Mouse (Mus musculus) limb, embryonic 15.5 days (tissue): ENCODE measurements around the gene Sh3kbp1. TPM values are rescaled to one million over a fixed set of nuclear protein-coding genes. Genes with fewer than 3 reads are reported as not detected.

Source experiments
- ATAC-seq: fragments of 200-750 bp; cut with Nextera tagmentation; 2 replicates; pipeline ENCODE4 v1.8.0; 2017; ENCODE audit warnings: low read depth, moderate TSS enrichment; ENCODE audit not compliant: insufficient number of reproducible peaks, low FRiP score, low TSS enrichment
- H3K27ac ChIP-seq: fragments of 300-500 bp; sonication (generic); 2 replicates; pipeline ENCODE4 v1.5.1; 2015; ENCODE audit warnings: moderate library complexity, mild to moderate bottlenecking, inconsistent platforms
- H3K27me3 ChIP-seq: fragments of 300-500 bp; sonication (generic); 2 replicates; pipeline ENCODE4 v1.6.1; 2015; ENCODE audit warnings: inconsistent platforms
- H3K36me3 ChIP-seq: fragments of 300-500 bp; sonication (generic); 2 replicates; pipeline ENCODE4 v1.6.1; 2015; ENCODE audit warnings: inconsistent platforms
- H3K4me1 ChIP-seq: fragments of 300-500 bp; sonication (generic); 2 replicates; pipeline ENCODE4 v1.6.1; 2015; ENCODE audit warnings: inconsistent platforms
- H3K4me2 ChIP-seq: fragments of 300-500 bp; sonication (generic); 2 replicates; pipeline ENCODE4 v1.6.1; 2015; ENCODE audit warnings: mild to moderate bottlenecking, inconsistent platforms
- H3K4me3 ChIP-seq: fragments of 300-500 bp; sonication (generic); 2 replicates; pipeline ENCODE4 v1.5.1; 2015; ENCODE audit warnings: mild to moderate bottlenecking, inconsistent platforms
- H3K9ac ChIP-seq: fragments of 300-500 bp; sonication (generic); 2 replicates; pipeline ENCODE4 v1.6.1; 2015; ENCODE audit warnings: inconsistent platforms
- H3K9me3 ChIP-seq: fragments of 300-500 bp; sonication (generic); 2 replicates; pipeline ENCODE4 v1.6.1; 2016; ENCODE audit warnings: inconsistent platforms
- WGBS: fragments of 180-500 bp; shearing (Covaris S2); methylation state at CpG from one replicate; pipeline ENCODE4 v1.1.7; 2015; 5-methylcytosine and 5-hydroxymethylcytosine counted together
- polyA plus RNA-seq: library from polyadenylated mRNA; unstranded; fragments of >200 nt; fragmentation: Nextera tagmentation; extraction: Ambion mirVana; gene quantifications from 2 replicates; pipeline ENCODE4 v1.2.1, GENCODE M21; 2015

Sh3kbp1 gene
- polyA plus RNA-seq, 1 experiment from 2014 or later: 50.0 TPM

DNA sequence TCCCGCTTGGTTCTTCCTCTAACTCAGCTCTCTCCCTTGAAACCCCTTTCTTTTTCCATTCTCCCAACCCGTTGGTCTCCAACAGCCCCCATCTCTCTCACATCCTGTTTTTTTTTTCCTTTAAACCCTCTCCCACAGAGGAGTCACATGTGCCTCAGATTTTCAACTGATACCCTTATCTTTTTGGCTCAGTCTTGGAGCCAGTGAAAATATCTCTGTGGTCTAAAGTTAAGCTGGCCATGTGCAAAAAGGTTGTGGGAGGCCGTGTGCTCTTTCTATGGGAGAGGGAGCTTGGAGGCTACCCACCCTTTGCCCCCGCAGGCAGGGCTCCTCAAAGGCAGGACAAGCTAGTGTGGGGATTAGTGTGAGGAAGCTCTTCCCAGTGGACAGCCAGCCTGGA, 12.9 kb downstream of the Sh3kbp1 start:
- Histone ChIP-seq H3K9ac (no peak overlapping the region), H3K9me3 (no peaks in the 10 kb centered on the region), H3K4me3 (no peak overlapping the region), H3K27ac (no peak overlapping the region), H3K36me3 (no peaks in the 10 kb centered on the region), H3K4me2 (no peak overlapping the region), H3K4me1 (no peaks in the 10 kb centered on the region), H3K27me3 (no peaks in the 10 kb centered on the region)
- WGBS: 76% methylated on average over 4 of the region's 4 CpGs
- ATAC-seq: no peak

DNA sequence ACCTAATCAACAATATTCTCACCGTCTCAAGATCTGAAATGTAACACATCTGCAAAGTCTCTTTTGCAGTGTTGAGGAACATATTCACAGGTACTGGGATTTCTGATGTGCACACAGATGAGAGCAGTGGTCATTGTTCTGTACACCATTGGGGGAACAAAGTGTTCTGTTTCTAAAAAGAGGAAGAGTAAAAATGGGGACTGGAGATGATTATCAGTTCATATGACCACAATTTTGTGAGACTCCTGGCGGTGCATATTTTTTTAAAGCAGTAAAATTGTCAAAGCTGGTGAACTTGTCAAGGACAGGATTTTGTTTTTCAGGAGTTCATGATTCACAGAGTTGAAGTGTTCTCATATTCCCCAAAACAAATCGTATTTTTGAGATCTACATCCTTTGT, 18.2 kb downstream of the Sh3kbp1 start:
- Histone ChIP-seq H3K4me2 (no peak overlapping the region), H3K9ac (no peak overlapping the region), H3K4me1 (no peaks in the 10 kb centered on the region), H3K4me3 (no peak overlapping the region), H3K36me3 (no peaks in the 10 kb centered on the region), H3K27me3 (no peaks in the 10 kb centered on the region), H3K9me3 (no peaks in the 10 kb centered on the region), H3K27ac (no peak overlapping the region)
- WGBS: 86% methylated on average over 3 of the region's 3 CpGs
- no peak for ATAC-seq

DNA sequence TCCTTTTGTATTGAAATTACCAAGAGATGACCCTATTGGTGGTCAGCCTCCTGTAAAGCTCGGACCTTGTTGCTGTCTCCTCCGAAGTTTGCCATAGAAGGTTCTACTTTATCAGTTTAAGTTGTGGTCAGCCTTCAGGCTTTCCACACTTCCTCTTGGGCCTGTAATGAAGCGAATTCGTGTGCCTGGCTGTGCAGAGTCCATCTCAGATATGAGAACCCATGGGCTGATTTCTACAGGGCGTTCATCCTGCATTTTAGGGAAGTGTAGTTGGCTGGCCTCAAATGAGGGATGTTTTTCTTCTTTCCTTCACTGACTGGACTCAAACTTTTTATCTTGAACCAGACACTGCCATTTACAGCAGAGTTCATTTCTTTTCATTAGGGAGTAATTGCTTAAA, 20.5 kb downstream of the Sh3kbp1 start:
- Histone ChIP-seq H3K27me3 (no peaks in the 10 kb centered on the region), H3K4me1 (no peaks in the 10 kb centered on the region), H3K27ac (no peak overlapping the region), H3K4me3 (no peak overlapping the region), H3K9ac (no peak overlapping the region), H3K9me3 (no peaks in the 10 kb centered on the region), H3K36me3 (no peaks in the 10 kb centered on the region), H3K4me2 (no peak overlapping the region)
- ATAC-seq: no peak
- 80% methylated on average over 5 of the region's 5 CpGs for WGBS

DNA sequence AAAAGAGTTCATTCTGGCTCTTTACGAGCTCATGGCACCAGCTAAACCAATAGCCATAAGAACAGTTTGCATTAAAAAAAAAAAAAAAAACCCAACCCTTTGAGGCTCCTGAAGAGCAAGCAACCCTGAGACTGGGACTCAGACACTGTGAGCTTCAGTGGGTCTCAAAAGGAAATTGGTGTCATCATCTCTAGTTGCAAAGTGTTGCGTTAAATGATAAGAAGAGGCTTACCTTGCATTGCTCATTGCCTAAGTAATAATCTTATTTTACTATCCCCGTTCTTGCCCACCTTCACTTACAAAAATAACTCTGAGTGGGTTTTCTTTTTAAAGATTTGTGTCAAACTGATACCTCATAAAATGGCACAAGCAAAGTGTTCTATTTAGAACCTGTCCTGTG, 21.5 kb downstream of the Sh3kbp1 start:
- Histone ChIP-seq H3K4me1 (no peaks in the 10 kb centered on the region), H3K9me3 (no peaks in the 10 kb centered on the region), H3K27me3 (no peaks in the 10 kb centered on the region), H3K27ac (no peak overlapping the region), H3K4me2 (no peak overlapping the region), H3K36me3 (no peaks in the 10 kb centered on the region), H3K4me3 (no peak overlapping the region), H3K9ac (no peak overlapping the region)
- ATAC-seq: no peak
- WGBS: 82% methylated on average over 3 of the region's 3 CpGs

DNA sequence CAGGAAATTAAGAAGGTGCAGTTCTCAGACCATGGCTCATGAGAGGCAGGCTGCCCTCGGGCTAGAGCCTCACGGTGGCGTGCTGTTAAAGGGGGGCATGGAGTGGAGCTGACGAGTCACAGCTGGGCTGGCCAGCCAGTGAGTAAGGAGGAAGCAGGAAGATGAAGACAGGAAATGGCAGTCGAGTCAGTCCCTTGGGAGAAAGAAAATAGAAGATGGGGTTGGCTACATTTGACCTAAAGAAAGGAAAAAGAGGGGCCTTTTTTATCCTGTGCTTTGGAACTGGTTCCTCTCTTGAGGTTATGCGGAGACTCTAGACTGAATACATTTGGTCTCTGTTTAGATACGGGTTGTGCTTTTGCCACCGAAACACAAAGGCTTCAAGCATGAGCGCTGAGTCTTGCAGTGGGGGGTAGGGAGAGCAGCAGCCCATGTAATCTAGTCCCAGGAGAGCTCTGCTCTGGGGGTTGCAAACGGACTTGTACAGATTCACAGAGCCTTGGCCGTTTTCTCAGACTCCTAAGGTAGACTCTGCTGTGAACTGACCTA, 23.1 kb downstream of the Sh3kbp1 start:
- H3K4me3 ChIP-seq: no peak overlapping the region
- no peaks in the 10 kb centered on the region for H3K36me3 ChIP-seq
- no peak overlapping the region for H3K9ac ChIP-seq
- 52% methylated on average over 11 of the region's 11 CpGs for WGBS
- H3K27ac ChIP-seq: no peak overlapping the region
- H3K4me2 ChIP-seq: no peak overlapping the region
- no peaks in the 10 kb centered on the region for H3K27me3 ChIP-seq
- no peak for ATAC-seq
- no peaks in the 10 kb centered on the region for H3K4me1 ChIP-seq
- no peaks in the 10 kb centered on the region for H3K9me3 ChIP-seq

DNA sequence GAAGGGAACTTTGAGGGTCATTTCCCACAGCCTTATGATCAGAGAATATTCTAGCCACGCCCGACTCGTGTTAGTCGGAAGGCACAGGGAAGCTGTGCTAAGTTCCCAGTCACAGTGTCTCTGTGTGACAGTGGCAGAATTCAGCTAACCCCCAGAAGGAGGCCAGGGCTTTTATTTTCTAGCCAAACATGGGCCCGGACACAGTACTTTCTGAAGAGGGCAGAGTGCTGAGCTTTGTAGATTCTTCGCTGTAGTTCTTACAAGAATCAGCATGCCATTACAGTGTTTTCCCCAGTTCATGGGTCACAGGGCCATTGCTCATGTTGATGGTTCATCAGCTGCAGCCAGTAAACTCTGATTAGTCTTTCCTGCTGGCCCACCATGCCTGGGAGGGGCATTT, 23.7 kb downstream of the Sh3kbp1 start:
- Histone ChIP-seq H3K4me1 (no peaks in the 10 kb centered on the region), H3K27me3 (no peaks in the 10 kb centered on the region), H3K27ac (no peak overlapping the region), H3K4me3 (no peak overlapping the region), H3K4me2 (no peak overlapping the region), H3K36me3 (no peaks in the 10 kb centered on the region), H3K9ac (no peak overlapping the region), H3K9me3 (no peaks in the 10 kb centered on the region)
- ATAC-seq: no peak
- 78% methylated on average over 6 of the region's 6 CpGs for WGBS

DNA sequence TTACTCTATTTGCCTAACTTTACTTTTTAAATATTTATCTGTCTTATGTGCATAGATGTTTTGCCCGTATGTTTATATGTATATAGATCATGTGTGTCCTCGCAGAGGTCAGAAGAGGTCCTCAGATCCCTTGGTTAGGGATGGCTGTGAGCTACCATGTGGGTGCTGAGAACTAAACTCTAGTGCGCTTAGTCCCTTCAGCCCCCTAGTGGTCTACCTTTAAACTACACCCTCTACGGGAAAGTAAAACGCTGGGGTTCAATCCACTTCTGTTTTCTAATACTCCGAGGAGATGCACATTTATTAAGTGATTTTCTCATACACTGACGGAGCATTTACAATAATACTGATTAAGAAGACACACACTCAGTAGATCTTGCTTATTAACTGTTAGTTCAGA, 44.3 kb downstream of the Sh3kbp1 start:
- H3K9ac ChIP-seq: no peak overlapping the region
- H3K9me3 ChIP-seq: no peaks in the 10 kb centered on the region
- H3K27ac ChIP-seq: no peak overlapping the region
- WGBS: 86% methylated on average over 7 of the region's 7 CpGs
- H3K4me1 ChIP-seq: no peaks in the 10 kb centered on the region
- no peak overlapping the region for H3K4me3 ChIP-seq
- H3K36me3 ChIP-seq: no peaks in the 10 kb centered on the region
- H3K27me3 ChIP-seq: peaks cover 8% of the 10 kb centered on the region; the same call in 1 of the 2 replicates
- ATAC-seq: no peak
- H3K4me2 ChIP-seq: no peak overlapping the region

DNA sequence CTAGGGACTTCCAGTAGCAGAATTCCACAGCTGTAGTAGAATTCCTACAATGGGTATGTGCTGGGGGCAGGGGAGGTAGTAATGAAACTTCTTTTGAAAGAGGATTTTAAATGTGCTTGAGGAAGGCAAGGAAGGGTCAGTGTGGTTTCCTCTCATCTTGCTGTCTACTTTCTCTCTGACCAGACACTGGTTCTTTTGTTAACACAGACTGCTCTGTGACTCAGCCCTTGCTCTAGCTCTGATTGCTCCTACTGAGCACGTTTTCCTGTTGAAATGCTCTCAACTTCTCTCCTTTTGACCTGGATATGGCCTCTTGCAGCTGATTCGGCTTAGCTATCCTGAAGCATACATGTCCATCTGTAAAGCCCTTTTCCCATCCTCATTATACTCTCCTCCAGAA, 45.4 kb downstream of the Sh3kbp1 start:
- Histone ChIP-seq H3K4me3 (no peak overlapping the region), H3K9ac (no peak overlapping the region), H3K4me1 (no peaks in the 10 kb centered on the region), H3K27ac (no peak overlapping the region), H3K4me2 (no peak overlapping the region), H3K9me3 (no peaks in the 10 kb centered on the region), H3K27me3 (peaks cover 8% of the 10 kb centered on the region; the same call in 1 of the 2 replicates), H3K36me3 (no peaks in the 10 kb centered on the region)
- no peak for ATAC-seq
- 44% methylated on average over 2 of the region's 2 CpGs for WGBS

DNA sequence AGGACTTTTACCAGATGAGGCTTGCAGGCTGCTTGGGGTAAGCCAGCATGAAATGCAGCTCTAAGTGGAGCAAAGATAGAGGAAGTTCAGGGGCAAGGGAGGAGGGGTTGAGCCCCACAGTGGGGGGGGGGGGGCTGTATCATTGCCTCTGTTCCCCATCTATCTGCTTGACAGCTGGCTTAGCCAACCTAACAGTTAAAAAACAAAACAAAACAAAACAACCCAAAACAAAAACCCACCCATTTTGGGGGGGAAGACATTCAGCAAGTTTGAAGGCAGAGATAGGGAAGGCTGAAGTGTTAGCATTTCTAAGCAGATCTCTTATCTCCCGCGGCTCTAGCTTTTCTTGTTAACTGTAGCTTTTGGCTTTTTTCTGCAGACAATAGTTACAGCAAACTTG, 49.2 kb downstream of the Sh3kbp1 start:
- Histone ChIP-seq H3K9me3 (no peaks in the 10 kb centered on the region), H3K4me3 (no peak overlapping the region), H3K27ac (no peak overlapping the region), H3K9ac (no peak overlapping the region), H3K4me2 (no peak overlapping the region), H3K36me3 (no peaks in the 10 kb centered on the region), H3K27me3 (peaks cover 8% of the 10 kb centered on the region), H3K4me1 (no peaks in the 10 kb centered on the region)
- ATAC-seq: no peak
- WGBS: 26% methylated on average over 2 of the region's 2 CpGs

DNA sequence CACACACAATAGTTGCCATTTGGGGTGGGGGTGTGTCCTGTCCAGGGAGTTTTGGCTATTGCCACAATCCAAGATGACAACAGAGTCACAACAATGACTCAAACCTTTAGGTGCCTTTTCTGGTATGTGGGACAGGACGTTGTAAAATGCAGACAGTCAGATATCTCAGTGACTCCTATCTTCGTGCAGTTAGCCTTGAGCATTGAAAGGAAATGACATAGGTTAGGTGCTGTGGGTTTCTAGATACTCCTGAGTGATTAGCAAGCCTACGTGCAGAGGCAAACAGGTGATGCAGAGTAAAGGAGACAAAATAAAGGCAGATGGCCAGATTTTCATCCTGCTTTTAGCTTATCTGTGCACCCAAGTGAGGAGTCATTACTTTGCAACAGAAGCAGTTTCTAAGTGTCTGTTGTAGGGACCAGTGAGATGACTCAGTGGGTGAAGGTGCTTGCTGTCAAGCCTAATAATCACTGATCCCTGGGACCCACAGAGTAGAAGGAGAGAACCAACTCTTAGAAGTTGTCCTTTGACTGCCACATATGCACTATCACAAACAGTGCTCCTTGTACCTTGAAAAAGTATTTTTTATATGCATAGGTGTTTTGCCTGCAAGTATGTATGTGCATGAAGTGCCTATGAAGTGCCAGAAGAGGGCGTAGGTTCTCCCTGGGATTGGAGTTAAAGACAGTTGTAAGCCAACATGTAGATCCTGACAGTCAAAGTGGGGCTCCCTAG, 50.7 kb downstream of the Sh3kbp1 start:
- Histone ChIP-seq H3K4me3 (no peak overlapping the region), H3K9ac (no peak overlapping the region), H3K27me3 (peaks cover 8% of the 10 kb centered on the region), H3K4me1 (no peaks in the 10 kb centered on the region), H3K27ac (no peak overlapping the region), H3K9me3 (no peaks in the 10 kb centered on the region), H3K36me3 (no peaks in the 10 kb centered on the region), H3K4me2 (no peak overlapping the region)
- 68% methylated on average over 4 of the region's 4 CpGs for WGBS
- ATAC-seq: no peak

DNA sequence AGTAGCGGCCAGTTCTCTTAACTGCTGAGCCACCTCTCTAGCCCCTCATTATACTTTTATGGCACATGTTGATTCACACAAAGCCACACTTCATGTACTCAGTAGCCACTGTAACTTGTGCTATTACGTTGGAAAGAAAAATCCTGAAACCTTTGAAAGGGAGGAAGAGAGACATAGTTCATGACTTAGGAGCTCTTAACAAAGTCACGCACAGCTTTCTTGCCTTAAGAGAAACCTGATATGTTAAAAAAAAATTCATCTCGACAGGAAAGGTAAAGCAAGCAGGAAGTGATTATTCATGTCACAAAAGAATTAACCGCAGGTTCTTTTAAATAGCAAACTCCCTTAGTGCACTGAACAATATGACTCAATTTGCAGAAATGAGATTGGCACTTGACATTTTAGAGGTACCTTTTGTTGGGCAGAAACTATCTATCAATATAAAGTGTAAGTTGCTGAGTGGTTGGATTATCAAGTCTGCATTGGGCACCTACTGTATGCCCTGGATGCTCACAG, 51.3 kb downstream of the Sh3kbp1 start:
- H3K27me3 ChIP-seq: peaks cover 8% of the 10 kb centered on the region
- no peaks in the 10 kb centered on the region for H3K9me3 ChIP-seq
- no peak overlapping the region for H3K4me3 ChIP-seq
- H3K27ac ChIP-seq: no peak overlapping the region
- no peaks in the 10 kb centered on the region for H3K36me3 ChIP-seq
- no peak for ATAC-seq
- no peaks in the 10 kb centered on the region for H3K4me1 ChIP-seq
- no peak overlapping the region for H3K9ac ChIP-seq
- no peak overlapping the region for H3K4me2 ChIP-seq
- 59% methylated on average over 5 of the region's 5 CpGs for WGBS

DNA sequence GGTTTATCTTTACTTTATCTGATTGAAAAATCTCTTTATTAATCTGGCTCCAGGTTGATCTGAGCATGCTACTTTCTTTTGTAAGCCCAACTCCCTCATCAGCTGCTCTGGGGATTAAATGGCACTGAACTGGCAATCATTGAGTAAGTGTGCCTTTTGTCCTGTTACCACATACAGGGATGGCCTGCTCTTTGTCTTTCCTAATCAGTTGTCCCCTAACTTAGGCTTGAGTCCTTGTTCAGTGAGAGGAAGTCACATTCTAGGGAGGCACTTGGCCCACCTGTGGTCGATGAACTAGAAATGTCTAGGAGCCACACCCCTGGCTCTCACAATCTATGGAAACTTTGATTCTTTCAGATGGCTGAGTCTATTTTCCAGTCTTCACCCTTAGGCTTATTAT, 58.4 kb downstream of the Sh3kbp1 start:
- Histone ChIP-seq H3K4me1 (no peaks in the 10 kb centered on the region), H3K9ac (no peak overlapping the region), H3K4me2 (no peak overlapping the region), H3K36me3 (no peaks in the 10 kb centered on the region), H3K9me3 (no peaks in the 10 kb centered on the region), H3K4me3 (no peak overlapping the region), H3K27me3 (peaks cover 8% of the 10 kb centered on the region; the same call in 1 of the 2 replicates), H3K27ac (no peak overlapping the region)
- ATAC-seq: no peak
- WGBS: 69% methylated on average over 1 of the region's 1 CpGs
